Mouse (Mus musculus) liver, postnatal 0 days (tissue): ENCODE results near the gene Rgs12. TPM values are rescaled to one million over a fixed set of nuclear protein-coding genes. Genes with fewer than 3 reads are reported as not detected.
A peak's percentile ranks its signal among the peaks of the same experiment; 100 is the strongest.

Source experiments
- ATAC-seq: fragments of 200-750 bp; cut with Nextera tagmentation; 2 replicates; pipeline ENCODE4 v1.8.0; 2017; ENCODE audit warnings: mild to moderate bottlenecking, moderate library complexity
- DNase-seq: peaks from one replicate; pipeline ENCODE4 v3.0.0-alpha.2; 2016
- H3K27ac ChIP-seq: fragments of 300-500 bp; sonication (generic); 2 replicates; pipeline ENCODE4 v1.5.1; 2014; ENCODE audit warnings: antibody characterized with exemption, moderate library complexity, mild to moderate bottlenecking, low read depth
- H3K27me3 ChIP-seq: fragments of 300-500 bp; sonication (generic); 2 replicates; pipeline ENCODE4 v1.6.1; 2014; ENCODE audit warnings: low read length, control low read depth, mixed read lengths; ENCODE audit not compliant: insufficient read depth
- H3K36me3 ChIP-seq: fragments of 300-500 bp; sonication (generic); replicated peaks from 2 replicates; pipeline ENCODE4 v1.6.1; 2014; ENCODE audit warnings: mild to moderate bottlenecking, control low read depth, low read length, moderate library complexity, mixed read lengths; ENCODE audit not compliant: insufficient read depth
- H3K4me1 ChIP-seq: fragments of 300-500 bp; sonication (generic); 2 replicates; pipeline ENCODE4 v1.6.1; 2014; ENCODE audit warnings: antibody characterized with exemption, mild to moderate bottlenecking, control low read depth; ENCODE audit not compliant: insufficient read depth
- H3K4me2 ChIP-seq: fragments of 300-500 bp; sonication (generic); 2 replicates; pipeline ENCODE4 v1.6.1; 2014; ENCODE audit warnings: low read depth, mild to moderate bottlenecking, low read length, moderate library complexity, mixed read lengths
- H3K4me3 ChIP-seq: fragments of 300-500 bp; sonication (generic); 2 replicates; pipeline ENCODE4 v1.5.1; 2014; ENCODE audit warnings: low read depth, low read length
- H3K9ac ChIP-seq: fragments of 300-500 bp; sonication (generic); replicated peaks from 2 replicates; pipeline ENCODE4 v1.6.1; 2014; ENCODE audit warnings: mild to moderate bottlenecking, moderate library complexity
- H3K9me3 ChIP-seq: fragments of 300-500 bp; sonication (generic); 2 replicates; pipeline ENCODE4 v1.6.1; 2016; ENCODE audit warnings: mild to moderate bottlenecking, control low read depth, low read length, mixed read lengths
- CTCF ChIP-seq: sonication (generic); IDR thresholded peaks from 2 replicates; pipeline ENCODE4 v1.5.1; 2016; ENCODE audit warnings: antibody characterized with exemption, low read depth
- EP300 ChIP-seq: IDR thresholded peaks from 2 replicates; pipeline ENCODE4 v1.6.1; 2016; ENCODE audit warnings: antibody characterized with exemption, low read depth, mild to moderate bottlenecking
- WGBS: fragments of 180-500 bp; shearing (Covaris S2); extraction: QIAGEN DNeasy Blood & Tissue Kit; methylation state at CpG from one replicate; pipeline ENCODE4 v1.1.7; 2014; ENCODE audit not compliant: insufficient replicate concordance; 5-methylcytosine and 5-hydroxymethylcytosine counted together
- polyA plus RNA-seq: library from polyadenylated mRNA; unstranded; fragments of >200 nt; fragmentation: Nextera tagmentation; extraction: Ambion mirVana; gene quantifications from 2 replicates; pipeline ENCODE4 v1.2.1, GENCODE M21; 2015

Gene Rgs12
- polyA plus RNA-seq, 1 experiment from 2014 or later, result 7.3 TPM

- Histone ChIP-seq H3K9ac (no peak within 1 kb of the TSS), H3K27me3 (no peaks in the 10 kb centered on the region), H3K36me3 (peaks cover 43% of the 10 kb centered on the region), H3K4me2 (no peak within 1 kb of the TSS), H3K4me1 (peaks cover 14% of the 10 kb centered on the region), H3K4me3 (no peak within 1 kb of the TSS), H3K27ac (no peak within 1 kb of the TSS; the same call in 1 of the 2 replicates), H3K9me3 (no peaks in the 10 kb centered on the region)
- ATAC-seq, result no peak
- WGBS, result 76% methylated on average over 6 of the region's 6 CpGs
- TF ChIP-seq CTCF, result no peak
- TF ChIP-seq EP300, result no peak
- no peak for DNase-seq
Observed at GRCm38 (mm10) chr5:34907910-34908725, 41.1 kb upstream of the Rgs12 start, which contains the start of gene Msantd1. TSS of gene Msantd1 (plus strand) at chr5:34908012.

- ATAC-seq (no peak), DNase-seq (no peak)
- no peaks in the 10 kb centered on the region for H3K27me3 ChIP-seq
- TF ChIP-seq EP300 (no peak), CTCF (no peak)
- H3K36me3 ChIP-seq, result peaks cover 40% of the 10 kb centered on the region
- H3K4me3 ChIP-seq, result no peak overlapping the region
- no peak overlapping the region for H3K4me2 ChIP-seq
- no peak overlapping the region; the same call in 1 of the 2 replicates for H3K9ac ChIP-seq
- no peaks in the 10 kb centered on the region for H3K9me3 ChIP-seq
- peaks cover 14% of the 10 kb centered on the region for H3K4me1 ChIP-seq
- WGBS, result 78% methylated on average over 9 of the region's 9 CpGs
- peak overlapping the region; percentile 93 for H3K27ac ChIP-seq
Observed at GRCm38 (mm10) chr5:34908726-34909633, 40.3 kb upstream of the Rgs12 start.

DNA sequence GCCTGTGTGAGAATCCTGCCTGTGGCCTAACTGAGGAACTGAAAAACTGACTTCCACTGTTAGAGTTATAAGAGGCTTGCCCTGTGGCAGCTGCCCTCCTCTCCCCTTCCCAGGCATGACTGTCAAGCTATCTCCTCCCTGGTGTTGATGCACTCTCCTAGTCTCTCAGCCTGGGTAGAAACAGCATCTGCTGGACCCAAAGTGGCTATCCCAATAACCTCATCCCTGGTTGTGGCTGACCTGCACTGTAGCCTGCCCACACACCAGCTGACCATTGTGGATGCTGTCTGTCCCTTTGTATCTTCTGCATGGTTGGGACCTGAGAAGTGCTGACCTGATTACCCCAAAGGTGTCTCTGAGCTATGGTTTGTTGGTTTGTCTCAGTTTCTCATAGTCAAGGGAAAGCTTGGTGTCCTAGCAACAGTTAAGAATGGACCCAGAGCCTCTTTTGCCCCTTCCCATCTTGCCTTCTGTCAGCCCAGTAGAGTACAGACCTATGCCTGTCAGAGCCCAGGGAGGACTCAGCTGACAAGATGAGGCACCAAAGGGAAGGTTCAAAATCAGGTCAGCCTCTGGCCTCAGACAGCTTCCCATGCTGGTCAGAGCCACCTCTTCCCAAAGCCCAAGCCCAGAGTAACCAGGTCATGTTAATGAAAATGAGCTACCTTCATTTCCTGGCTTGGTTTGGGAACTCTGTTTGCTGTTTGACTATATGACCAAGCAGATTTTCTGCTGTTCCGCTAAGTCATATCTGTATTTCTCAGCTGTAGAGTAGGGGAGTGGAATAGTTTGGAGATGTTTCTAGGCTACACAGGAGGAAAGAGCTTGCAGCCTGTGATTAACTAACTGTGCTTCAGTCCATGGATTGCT is 39.4 kb upstream of the Rgs12 start:
- Histone ChIP-seq H3K4me3 (no peak overlapping the region), H3K27ac (peak overlapping the region; percentile 93), H3K4me1 (peaks cover 14% of the 10 kb centered on the region), H3K27me3 (no peaks in the 10 kb centered on the region), H3K36me3 (peaks cover 31% of the 10 kb centered on the region), H3K4me2 (peak overlapping the region; percentile 37), H3K9me3 (no peaks in the 10 kb centered on the region), H3K9ac (no peak overlapping the region; the same call in 1 of the 2 replicates)
- 76% methylated on average over 1 of the region's 1 CpGs for WGBS
- DNase-seq (no peak), ATAC-seq (peak; percentile 89)
- TF ChIP-seq CTCF, result no peak
- TF ChIP-seq EP300, result peak; percentile 92

GRCm38 (mm10) chr5:34910504-34910815 is 38.8 kb upstream of the Rgs12 start:
- DNase-seq (no peak), ATAC-seq (peak; percentile 47)
- Histone ChIP-seq H3K36me3 (peaks cover 26% of the 10 kb centered on the region), H3K27me3 (no peaks in the 10 kb centered on the region), H3K27ac (peak overlapping the region; percentile 93), H3K4me2 (peak overlapping the region; percentile 5; the same call in 1 of the 2 replicates), H3K4me1 (peaks cover 14% of the 10 kb centered on the region), H3K9me3 (no peaks in the 10 kb centered on the region), H3K9ac (0 out of 2 replicates have a peak overlapping the region, but pooled peaks have one; percentile 2), H3K4me3 (no peak overlapping the region)
- TF ChIP-seq EP300 (no peak), CTCF (no peak)
- WGBS, result 86% methylated on average over 4 of the region's 4 CpGs

DNA sequence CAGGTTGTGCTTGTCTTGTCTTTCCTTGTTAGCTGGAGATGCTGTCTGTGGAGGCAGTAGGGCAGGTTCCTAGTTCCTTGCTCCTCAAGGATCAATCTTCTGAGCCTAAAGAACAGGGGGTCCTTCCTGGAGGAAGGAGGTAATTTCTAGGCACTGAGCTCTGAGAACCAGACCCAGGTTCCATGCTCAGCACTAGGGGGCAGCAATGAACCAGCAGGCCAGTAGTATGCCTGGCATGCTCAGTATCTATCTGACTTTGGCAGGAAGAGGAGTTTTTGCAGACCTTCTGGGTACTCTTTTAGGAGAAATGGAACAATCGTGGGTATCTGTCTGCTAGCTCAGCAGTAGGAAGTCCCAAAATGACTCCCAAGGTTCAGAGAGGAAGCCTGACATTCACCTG is 33.4 kb upstream of the Rgs12 start:
- no peak overlapping the region for H3K4me3 ChIP-seq
- H3K27me3 ChIP-seq, result no peaks in the 10 kb centered on the region
- TF ChIP-seq EP300 (no peak), CTCF (peak; percentile 98)
- H3K27ac ChIP-seq, result no peak overlapping the region
- 0% methylated on average over 1 of the region's 1 CpGs for WGBS
- no peak overlapping the region for H3K4me2 ChIP-seq
- no peaks in the 10 kb centered on the region for H3K9me3 ChIP-seq
- peaks cover 8% of the 10 kb centered on the region for H3K4me1 ChIP-seq
- peak; percentile 77 for ATAC-seq
- H3K36me3 ChIP-seq, result 0 out of 2 replicates have a peak, but pooled peaks cover 2% of the 10 kb centered on the region
- no peak overlapping the region for H3K9ac ChIP-seq
- DNase-seq, result peak; percentile 82
